Comparison of ENCODE assay signal across 8 mouse cellular contexts in genomic region chr17:17837919-17838701, GRCm38 (mm10). TPM values are rescaled to one million over a fixed set of nuclear protein-coding genes. Genes with fewer than 3 reads are reported as not detected.
DNase-seq lines count a peak whose midpoint lies in the region; ATAC-seq lines count a peak whose summit lies in the region.

No protein-coding gene starts in this region.

- H3K4me1 ChIP-seq in forebrain, embryonic 10.5 days, result peaks cover 55% of the 10 kb centered on the region
- H3K4me1 ChIP-seq in heart, embryonic 15.5 days (replicated peaks), result peaks cover 52% of the 10 kb centered on the region
- peaks cover 25% of the 10 kb centered on the region for H3K4me1 ChIP-seq in liver, embryonic 15.5 days (replicated peaks)
- H3K4me1 ChIP-seq in neural tube, embryonic 12.5 days, result peaks cover 53% of the 10 kb centered on the region

- H3K36me3 ChIP-seq in forebrain, embryonic 10.5 days (replicated peaks), result peaks cover 85% of the 10 kb centered on the region
- H3K36me3 ChIP-seq in heart, embryonic 15.5 days, result peaks cover 27% of the 10 kb centered on the region
- H3K36me3 ChIP-seq in liver, embryonic 15.5 days (replicated peaks), result 0 out of 2 replicates have a peak, but pooled peaks cover 5% of the 10 kb centered on the region
- H3K36me3 ChIP-seq in neural tube, embryonic 12.5 days, result peaks cover 47% of the 10 kb centered on the region

- peak overlapping the region; percentile 86 for H3K27ac ChIP-seq in forebrain, embryonic 10.5 days
- peak overlapping the region; percentile 90 for H3K27ac ChIP-seq in heart, embryonic 15.5 days
- peak overlapping the region; percentile 57 for H3K27ac ChIP-seq in liver, embryonic 15.5 days (replicated peaks)
- peak overlapping the region; percentile 57; the same call in 1 of the 2 replicates for H3K27ac ChIP-seq in neural tube, embryonic 12.5 days

- ATAC-seq in heart, embryonic 15.5 days (replicated peaks; ENCODE audit: insufficient number of reproducible peaks, insufficient read depth, low FRiP score, low read depth), result peak; percentile 99
- ATAC-seq in liver, embryonic 15.5 days (ENCODE audit: insufficient read depth), result peak; percentile 98
- ATAC-seq in neural tube, embryonic 12.5 days (ENCODE audit: low FRiP score, low read depth), result peak; percentile 96

- peak overlapping the region; percentile 74 for H3K4me2 ChIP-seq in heart, embryonic 15.5 days
- H3K4me2 ChIP-seq in liver, embryonic 15.5 days, result peak overlapping the region; percentile 76
- peak overlapping the region; percentile 65 for H3K4me2 ChIP-seq in neural tube, embryonic 12.5 days (replicated peaks)

- H3K9me3 ChIP-seq in forebrain, embryonic 10.5 days, result no peaks in the 10 kb centered on the region
- H3K9me3 ChIP-seq in heart, embryonic 15.5 days (replicated peaks), result no peaks in the 10 kb centered on the region
- no peaks in the 10 kb centered on the region for H3K9me3 ChIP-seq in liver, embryonic 15.5 days (replicated peaks)
- H3K9me3 ChIP-seq in neural tube, embryonic 12.5 days, result no peaks in the 10 kb centered on the region

- H3K4me3 ChIP-seq in forebrain, embryonic 10.5 days, result peak overlapping the region; percentile 58
- H3K4me3 ChIP-seq in heart, embryonic 15.5 days, result peak overlapping the region; percentile 59
- H3K4me3 ChIP-seq in liver, embryonic 15.5 days (replicated peaks), result peak overlapping the region; percentile 64
- H3K4me3 ChIP-seq in neural tube, embryonic 12.5 days, result peak overlapping the region; percentile 36

- H3K9ac ChIP-seq in heart, embryonic 15.5 days, result peak overlapping the region; percentile 58
- peak overlapping the region; percentile 61 for H3K9ac ChIP-seq in liver, embryonic 15.5 days
- H3K9ac ChIP-seq in neural tube, embryonic 12.5 days, result peak overlapping the region; percentile 63

- H3K27me3 ChIP-seq in forebrain, embryonic 10.5 days (ENCODE audit: poor library complexity, severe bottlenecking), result no peaks in the 10 kb centered on the region
- H3K27me3 ChIP-seq in heart, embryonic 15.5 days, result no peaks in the 10 kb centered on the region
- H3K27me3 ChIP-seq in liver, embryonic 15.5 days, result no peaks in the 10 kb centered on the region
- no peaks in the 10 kb centered on the region for H3K27me3 ChIP-seq in neural tube, embryonic 12.5 days (replicated peaks)

- WGBS in forebrain, embryonic 10.5 days, result under 1% methylated on average over 43 of the region's 43 CpGs
- under 1% methylated on average over 43 of the region's 43 CpGs for WGBS in heart, embryonic 15.5 days
- WGBS in liver, embryonic 15.5 days (ENCODE audit: insufficient replicate concordance), result under 1% methylated on average over 43 of the region's 43 CpGs
- 2% methylated on average over 43 of the region's 43 CpGs for WGBS in neural tube, embryonic 12.5 days

- DNase-seq in CD8-positive naive resting alpha-beta T cell, adult 2 months (ENCODE audit: low read depth in 2 of 2, low spot score in 2 of 2), result peak; percentile 85 to 91
- peak; percentile 91 for DNase-seq in c-Kit-positive CD71-negative TER-119-negative erythroid progenitor cells, embryonic 14.5 days (ENCODE audit: low read depth)
- DNase-seq in forebrain, embryonic 10.5 days (ENCODE audit: extremely low spot score, low spot score), result peak; percentile 88
- peak; percentile 98 to 99 for DNase-seq in kidney, postnatal 36 days
- DNase-seq in telencephalon, adult 2 months (ENCODE audit: low read depth, low spot score), result peak; percentile 95

RNA-seq across cellular contexts. Expression of gene Spaca6, which starts 11.2 kb away (rescaled TPM):
- 51.0 and 53.7 TPM in 2 replicates for polyA plus RNA-seq in forebrain, embryonic 10.5 days (2016; fragmentation: Nextera tagmentation; extraction: Ambion mirVana)
- polyA plus RNA-seq in heart, embryonic 15.5 days (2015; fragmentation: Nextera tagmentation; extraction: Ambion mirVana), result 17.2 and 23.1 TPM in 2 replicates
- polyA plus RNA-seq in liver, embryonic 15.5 days (2015; fragmentation: Nextera tagmentation; extraction: Ambion mirVana), result 4.1 TPM in 2 replicates
- 48.1 and 54.2 TPM in 2 replicates for polyA plus RNA-seq in neural tube, embryonic 12.5 days (2016; fragmentation: Nextera tagmentation; extraction: Ambion mirVana)

RNA-seq across cellular contexts. Expression of gene Has1, which starts 16.9 kb away (rescaled TPM):
- 1.00 and 1.4 TPM in 2 replicates for polyA plus RNA-seq in forebrain, embryonic 10.5 days (2016; fragmentation: Nextera tagmentation; extraction: Ambion mirVana)
- 0.66 and 0.79 TPM in 2 replicates for polyA plus RNA-seq in heart, embryonic 15.5 days (2015; fragmentation: Nextera tagmentation; extraction: Ambion mirVana)
- polyA plus RNA-seq in liver, embryonic 15.5 days (2015; fragmentation: Nextera tagmentation; extraction: Ambion mirVana), result 0.03 and 0.05 TPM in 2 replicates
- polyA plus RNA-seq in neural tube, embryonic 12.5 days (2016; fragmentation: Nextera tagmentation; extraction: Ambion mirVana), result 1.1 and 1.3 TPM in 2 replicates

RNA-seq across cellular contexts. Expression of gene Fpr1, which starts 45.6 kb away (rescaled TPM):
- polyA plus RNA-seq in forebrain, embryonic 10.5 days (2016; fragmentation: Nextera tagmentation; extraction: Ambion mirVana), result not detected in 2 replicates
- 0.38 and 0.58 TPM in 2 replicates for polyA plus RNA-seq in heart, embryonic 15.5 days (2015; fragmentation: Nextera tagmentation; extraction: Ambion mirVana)
- polyA plus RNA-seq in liver, embryonic 15.5 days (2015; fragmentation: Nextera tagmentation; extraction: Ambion mirVana), result 6.3 and 7.9 TPM in 2 replicates
- polyA plus RNA-seq in neural tube, embryonic 12.5 days (2016; fragmentation: Nextera tagmentation; extraction: Ambion mirVana), result 0.34 TPM in 1 of 2 replicates, not detected in the other

RNA-seq across cellular contexts. Expression of gene Fpr2, which starts 49.5 kb away (rescaled TPM):
- polyA plus RNA-seq in forebrain, embryonic 10.5 days (2016; fragmentation: Nextera tagmentation; extraction: Ambion mirVana), result not detected in 2 replicates
- 0.11 and 0.44 TPM in 2 replicates for polyA plus RNA-seq in heart, embryonic 15.5 days (2015; fragmentation: Nextera tagmentation; extraction: Ambion mirVana)
- polyA plus RNA-seq in liver, embryonic 15.5 days (2015; fragmentation: Nextera tagmentation; extraction: Ambion mirVana), result 3.4 and 3.5 TPM in 2 replicates
- polyA plus RNA-seq in neural tube, embryonic 12.5 days (2016; fragmentation: Nextera tagmentation; extraction: Ambion mirVana), result not detected in 2 replicates

RNA-seq across cellular contexts. Expression of gene Fpr3, which starts 49.5 kb away (rescaled TPM):
- not detected in 2 replicates for polyA plus RNA-seq in forebrain, embryonic 10.5 days (2016; fragmentation: Nextera tagmentation; extraction: Ambion mirVana)
- polyA plus RNA-seq in heart, embryonic 15.5 days (2015; fragmentation: Nextera tagmentation; extraction: Ambion mirVana), result not detected in 2 replicates
- polyA plus RNA-seq in liver, embryonic 15.5 days (2015; fragmentation: Nextera tagmentation; extraction: Ambion mirVana), result not detected in 2 replicates
- polyA plus RNA-seq in neural tube, embryonic 12.5 days (2016; fragmentation: Nextera tagmentation; extraction: Ambion mirVana), result not detected in 2 replicates

Comparison
In these comparisons a context has a peak if more than half of its experiments do, and no peak if none do; other contexts are left out.
1. Peak in every context shown above with its lines: DNase-seq, ATAC-seq, H3K4me3 ChIP-seq and H3K27ac ChIP-seq.